Mouse (Mus musculus) intestine, embryonic 14.5 days (tissue): ENCODE measurements at regions not wholly inside any gene's neighbourhood (a gene's known extent, or its start where the extent isn't known, plus 50 kb on each side); places are given as distances from the start of the nearest gene placed in this dataset.

Source experiments
- ATAC-seq: fragments of 200-750 bp; cut with Nextera tagmentation; replicated peaks from 2 replicates; pipeline ENCODE4 v1.8.0; 2017; ENCODE audit warnings: low read depth, moderate number of reproducible peaks, moderate TSS enrichment, moderate library complexity; ENCODE audit not compliant: low FRiP score, low TSS enrichment
- DNase-seq: peaks from one replicate; pipeline ENCODE4 v3.0.0-alpha.2; 2018; ENCODE audit warnings: low spot score
- H3K27ac ChIP-seq: fragments of 300-500 bp; sonication (generic); 2 replicates; pipeline ENCODE4 v1.5.1; 2014; ENCODE audit warnings: low read depth, mild to moderate bottlenecking, control low read depth
- H3K27me3 ChIP-seq: fragments of 300-500 bp; sonication (generic); replicated peaks from 2 replicates; pipeline ENCODE4 v1.6.1; 2014; ENCODE audit warnings: low read length, control low read depth; ENCODE audit not compliant: control insufficient read depth, insufficient read depth
- H3K36me3 ChIP-seq: fragments of 300-500 bp; sonication (generic); 2 replicates; pipeline ENCODE4 v1.6.1; 2014; ENCODE audit warnings: low read length, control low read depth; ENCODE audit not compliant: control insufficient read depth, insufficient read depth
- H3K4me1 ChIP-seq: fragments of 300-500 bp; sonication (generic); replicated peaks from 2 replicates; pipeline ENCODE4 v1.6.1; 2014; ENCODE audit warnings: low read length, control low read depth, mixed read lengths; ENCODE audit not compliant: control insufficient read depth, insufficient read depth
- H3K4me2 ChIP-seq: fragments of 300-500 bp; sonication (generic); 2 replicates; pipeline ENCODE4 v1.6.1; 2014; ENCODE audit warnings: low read length
- H3K4me3 ChIP-seq: fragments of 300-500 bp; sonication (generic); 2 replicates; pipeline ENCODE4 v1.5.1; 2014; ENCODE audit warnings: low read depth, low read length, control low read depth, mixed read lengths
- H3K9ac ChIP-seq: fragments of 300-500 bp; sonication (generic); 2 replicates; pipeline ENCODE4 v1.6.1; 2014; ENCODE audit warnings: mild to moderate bottlenecking, low read length
- H3K9me3 ChIP-seq: fragments of 300-500 bp; sonication (generic); 2 replicates; pipeline ENCODE4 v1.6.1; 2016; ENCODE audit warnings: low read length, control low read depth; ENCODE audit not compliant: control insufficient read depth
- WGBS: fragments of 180-500 bp; shearing (Covaris S2); extraction: QIAGEN DNeasy Blood & Tissue Kit; methylation state at CpG from one replicate; pipeline ENCODE4 v1.1.7; 2014; 5-methylcytosine and 5-hydroxymethylcytosine counted together

DNA sequence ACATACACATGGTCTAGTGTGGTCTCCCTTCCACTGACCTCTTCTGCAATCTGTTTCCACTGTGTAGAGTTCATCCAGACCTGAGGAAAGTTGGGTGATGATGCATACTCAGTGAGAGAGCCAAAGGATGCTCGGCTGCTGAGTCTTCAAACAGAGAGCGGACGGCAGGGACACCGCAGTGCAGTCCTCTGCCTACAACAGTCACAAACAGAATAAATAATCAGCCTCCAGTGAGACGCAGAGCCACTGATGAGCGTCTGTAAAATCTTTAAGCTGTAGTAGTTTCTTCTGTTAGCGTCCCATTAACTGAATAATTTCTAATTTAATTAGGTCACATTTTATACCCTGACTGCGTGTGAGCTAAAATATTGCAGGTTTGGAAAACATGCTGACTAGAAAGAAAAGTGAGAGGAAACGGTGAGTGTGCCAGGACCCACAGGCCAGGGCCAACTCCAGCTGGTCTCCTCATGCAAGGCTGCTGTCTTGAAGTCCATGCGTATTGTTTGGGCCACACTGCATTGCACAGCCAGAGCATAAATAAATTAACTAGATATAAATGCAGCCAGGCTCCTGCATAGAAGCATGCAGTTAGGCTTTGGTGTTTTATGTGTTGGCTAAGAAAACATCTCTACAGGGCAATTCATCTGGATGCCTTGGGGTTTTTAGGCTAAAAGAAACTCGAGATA, 551.0 kb downstream of the Plekhb2 start:
- H3K36me3 ChIP-seq = no peaks in the 10 kb centered on the region
- H3K27ac ChIP-seq = no peak overlapping the region
- ATAC-seq = no peak
- no peak overlapping the region for H3K9ac ChIP-seq
- DNase-seq = no peak
- no peaks in the 10 kb centered on the region for H3K9me3 ChIP-seq
- H3K4me3 ChIP-seq = no peak overlapping the region
- H3K27me3 ChIP-seq = no peaks in the 10 kb centered on the region
- 76% methylated on average over 11 of the region's 11 CpGs for WGBS
- no peak overlapping the region for H3K4me2 ChIP-seq
- no peaks in the 10 kb centered on the region for H3K4me1 ChIP-seq

GRCm38 (mm10) chr1:35402995-35403394, 553.2 kb downstream of the Plekhb2 start:
- no peak for ATAC-seq
- H3K4me1 ChIP-seq = no peaks in the 10 kb centered on the region
- H3K27ac ChIP-seq = no peak overlapping the region
- no peaks in the 10 kb centered on the region for H3K27me3 ChIP-seq
- no peak for DNase-seq
- no peaks in the 10 kb centered on the region for H3K36me3 ChIP-seq
- WGBS = 89% methylated on average over 4 of the region's 4 CpGs
- H3K9me3 ChIP-seq = no peaks in the 10 kb centered on the region
- no peak overlapping the region for H3K9ac ChIP-seq
- H3K4me2 ChIP-seq = no peak overlapping the region
- H3K4me3 ChIP-seq = no peak overlapping the region

- no peaks in the 10 kb centered on the region for H3K27me3 ChIP-seq
- H3K36me3 ChIP-seq = no peaks in the 10 kb centered on the region
- WGBS = 84% methylated on average over 6 of the region's 6 CpGs
- no peaks in the 10 kb centered on the region for H3K4me1 ChIP-seq
- DNase-seq (no peak), ATAC-seq (no peak)
- H3K4me2 ChIP-seq = no peak overlapping the region
- no peaks in the 10 kb centered on the region for H3K9me3 ChIP-seq
- no peak overlapping the region for H3K9ac ChIP-seq
- no peak overlapping the region for H3K4me3 ChIP-seq
- no peak overlapping the region for H3K27ac ChIP-seq
Measured at GRCm38 (mm10) chr1:35405418-35405817, 555.6 kb downstream of the Plekhb2 start.

GRCm38 (mm10) chr1:35415646-35416045, 565.9 kb downstream of the Plekhb2 start:
- DNase-seq = no peak
- no peaks in the 10 kb centered on the region for H3K27me3 ChIP-seq
- ATAC-seq = no peak
- no peak overlapping the region for H3K27ac ChIP-seq
- H3K4me2 ChIP-seq = no peak overlapping the region
- H3K36me3 ChIP-seq = no peaks in the 10 kb centered on the region
- H3K9me3 ChIP-seq = no peaks in the 10 kb centered on the region
- H3K9ac ChIP-seq = no peak overlapping the region
- H3K4me1 ChIP-seq = 0 out of 2 replicates have a peak, but pooled peaks cover 2% of the 10 kb centered on the region
- H3K4me3 ChIP-seq = no peak overlapping the region
- 81% methylated on average over 1 of the region's 1 CpGs for WGBS

GRCm38 (mm10) chr1:35428126-35428840, 578.5 kb downstream of the Plekhb2 start:
- WGBS = 84% methylated on average over 8 of the region's 8 CpGs
- Histone ChIP-seq H3K9ac (no peak overlapping the region), H3K27ac (no peak overlapping the region), H3K4me2 (no peak overlapping the region), H3K27me3 (no peaks in the 10 kb centered on the region), H3K36me3 (no peaks in the 10 kb centered on the region), H3K4me1 (no peaks in the 10 kb centered on the region), H3K4me3 (no peak overlapping the region), H3K9me3 (0 out of 2 replicates have a peak, but pooled peaks cover 4% of the 10 kb centered on the region)
- ATAC-seq (no peak), DNase-seq (no peak)

DNA sequence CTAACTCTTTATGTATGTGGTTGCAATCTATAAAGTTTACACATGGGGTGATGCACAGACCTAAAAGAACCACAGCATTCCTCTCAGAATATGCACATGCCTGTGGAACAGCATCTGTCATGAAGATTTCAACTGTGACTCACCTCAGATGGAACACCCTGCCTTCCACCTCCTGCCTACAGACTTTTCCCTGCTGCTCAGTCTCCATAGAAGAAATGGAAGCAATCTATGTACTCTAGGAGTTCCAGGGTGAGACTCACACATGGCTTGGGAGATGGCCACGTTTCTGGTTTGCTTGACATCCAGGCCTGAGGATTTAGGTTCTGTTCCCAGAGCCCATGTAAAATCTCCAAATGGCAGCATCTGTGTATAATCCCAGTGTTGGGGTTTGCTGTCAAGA, 579.7 kb downstream of the Plekhb2 start:
- no peak overlapping the region for H3K4me3 ChIP-seq
- no peak for DNase-seq
- 75% methylated on average over 1 of the region's 1 CpGs for WGBS
- H3K36me3 ChIP-seq = no peaks in the 10 kb centered on the region
- 0 out of 2 replicates have a peak, but pooled peaks cover 4% of the 10 kb centered on the region for H3K9me3 ChIP-seq
- no peak overlapping the region for H3K4me2 ChIP-seq
- H3K27me3 ChIP-seq = no peaks in the 10 kb centered on the region
- H3K27ac ChIP-seq = no peak overlapping the region
- no peaks in the 10 kb centered on the region for H3K4me1 ChIP-seq
- no peak for ATAC-seq
- H3K9ac ChIP-seq = no peak overlapping the region

- no peak for ATAC-seq
- H3K4me3 ChIP-seq = no peak overlapping the region
Measured at GRCm38 (mm10) chr1:35435721-35436120, 585.9 kb downstream of the Plekhb2 start.

DNA sequence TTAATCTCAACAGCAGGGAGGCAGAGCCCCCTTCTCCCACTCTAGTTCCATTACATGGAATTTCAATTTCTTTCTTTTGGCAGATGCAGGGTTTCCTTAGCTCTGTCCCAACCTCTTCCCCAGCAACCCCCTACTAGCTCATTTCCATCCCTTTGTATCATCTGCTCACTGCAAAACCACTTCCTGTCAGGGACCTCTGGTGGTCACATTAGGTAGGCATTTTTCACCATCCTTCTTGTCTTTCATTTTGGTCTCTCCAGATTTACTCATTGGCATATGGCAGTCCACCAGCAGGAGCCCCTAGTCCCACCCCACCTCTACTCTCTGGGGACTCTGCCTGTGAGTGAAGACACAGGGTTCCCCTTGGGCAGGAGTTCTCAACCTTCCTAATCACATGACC, 597.6 kb downstream of the Plekhb2 start:
- Histone ChIP-seq H3K4me2 (no peak overlapping the region), H3K4me1 (no peaks in the 10 kb centered on the region), H3K27ac (no peak overlapping the region), H3K36me3 (no peaks in the 10 kb centered on the region), H3K9ac (no peak overlapping the region), H3K4me3 (no peak overlapping the region), H3K27me3 (no peaks in the 10 kb centered on the region), H3K9me3 (no peaks in the 10 kb centered on the region)
- ATAC-seq = no peak
- no peak for DNase-seq

More at GRCm38 (mm10) chr1:35435721-35436120, 585.9 kb downstream of the Plekhb2 start:
- H3K27ac ChIP-seq = no peak overlapping the region
- DNase-seq = no peak
- H3K4me2 ChIP-seq = no peak overlapping the region
- 0 out of 2 replicates have a peak, but pooled peaks cover 3% of the 10 kb centered on the region for H3K9me3 ChIP-seq
- H3K4me1 ChIP-seq = no peaks in the 10 kb centered on the region
- no peaks in the 10 kb centered on the region for H3K27me3 ChIP-seq
- no peaks in the 10 kb centered on the region for H3K36me3 ChIP-seq
- 87% methylated on average over 3 of the region's 3 CpGs for WGBS
- no peak overlapping the region for H3K9ac ChIP-seq
